Mouse (Mus musculus): Measurements from ENCODE around the gene Rsph6a. TPM values are rescaled to one million over a fixed set of nuclear protein-coding genes. Genes with fewer than 3 reads are reported as not detected.

Rsph6a gene
- polyA plus RNA-seq, 1 experiment from 2014 or later = not detected

DNA sequence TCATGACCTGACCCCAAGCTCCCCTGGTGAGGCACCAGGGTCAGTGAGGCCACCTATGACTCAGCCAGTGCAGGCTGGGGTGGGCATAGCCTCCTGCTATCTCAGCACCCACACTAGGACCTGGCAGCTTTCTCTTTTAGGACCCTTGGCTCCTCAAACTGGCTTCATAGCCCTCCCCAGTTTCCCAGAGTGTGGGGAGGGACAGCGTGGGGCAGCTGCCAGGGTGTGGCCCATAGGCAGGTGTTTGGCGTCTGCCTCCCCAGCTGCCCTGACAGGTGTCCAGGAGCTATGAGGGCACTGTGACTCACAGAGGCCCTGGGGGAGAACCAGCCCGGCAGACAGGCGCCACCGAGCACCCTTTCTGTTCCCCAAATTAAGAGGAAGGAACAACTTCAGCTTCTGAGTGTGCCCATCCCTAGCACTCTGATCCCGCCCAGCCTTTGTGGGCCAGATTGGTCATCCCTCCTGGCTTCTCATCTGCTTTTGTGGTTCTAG is 29.8 kb downstream of the Rsph6a start:
- DNase-seq (ENCODE audit: low spot score) = peak; percentile 54
- H3K36me3 ChIP-seq (ENCODE audit: control insufficient read depth, insufficient read depth, low read length) = peaks cover 23% of the 10 kb centered on the region
- peaks cover 15% of the 10 kb centered on the region for H3K4me1 ChIP-seq (replicated peaks; ENCODE audit: control insufficient read depth, insufficient read depth)
- TF ChIP-seq CTCF (IDR thresholded peaks at IDR 0.05; ENCODE audit: low read depth) (no peak), EP300 (optimal IDR thresholded peaks at IDR 0.05) (no peak)
- peak overlapping the region; percentile 83 for H3K27ac ChIP-seq (replicated peaks)
- H3K9ac ChIP-seq (ENCODE audit: low read length) = peak overlapping the region; percentile 65
- H3K4me3 ChIP-seq (ENCODE audit: low read depth, low read length) = peak overlapping the region; percentile 54
- 0 out of 2 replicates have a peak, but pooled peaks have one; percentile 15 for ATAC-seq (ENCODE audit: low FRiP score, low TSS enrichment)
- H3K9me3 ChIP-seq (ENCODE audit: control insufficient read depth, low read length) = no peaks in the 10 kb centered on the region
- H3K27me3 ChIP-seq (ENCODE audit: control insufficient read depth, insufficient read depth, low read length) = no peaks in the 10 kb centered on the region
- 26% methylated on average over 6 of the region's 6 CpGs for WGBS
- H3K4me2 ChIP-seq (replicated peaks; ENCODE audit: low read depth) = peak overlapping the region; percentile 69

DNA sequence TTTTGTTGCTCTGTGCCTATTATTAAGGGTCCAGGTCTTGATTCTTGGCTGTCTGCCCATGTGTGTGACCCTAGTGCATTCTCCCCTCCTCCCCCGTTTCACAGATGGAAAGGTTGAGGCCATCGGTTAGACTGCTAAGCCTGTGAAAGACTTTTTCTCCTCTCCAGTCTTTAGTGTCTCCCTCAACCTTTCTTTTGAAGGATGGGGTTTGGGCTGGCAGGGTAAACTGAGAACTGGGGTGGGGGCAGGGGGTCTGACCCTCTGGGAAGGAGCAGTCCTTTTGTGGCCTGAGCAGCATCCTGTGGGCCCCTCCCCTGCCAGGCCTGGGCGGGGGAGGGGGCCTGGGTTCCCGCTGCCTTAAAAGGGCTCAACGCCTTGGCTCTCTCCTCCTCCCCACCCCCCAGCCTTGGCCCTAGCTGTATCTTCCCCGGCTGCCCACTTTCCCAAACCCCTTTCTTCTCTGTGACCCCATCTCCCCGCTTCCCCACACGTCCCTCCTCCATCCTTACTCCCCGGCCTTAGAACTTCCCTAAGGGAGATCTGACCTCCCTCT is 30.5 kb downstream of the Rsph6a start:
- H3K27ac ChIP-seq (replicated peaks) = peak overlapping the region; percentile 83
- H3K4me1 ChIP-seq (replicated peaks; ENCODE audit: control insufficient read depth, insufficient read depth) = peaks cover 15% of the 10 kb centered on the region
- no peaks in the 10 kb centered on the region for H3K27me3 ChIP-seq (ENCODE audit: control insufficient read depth, insufficient read depth, low read length)
- no peaks in the 10 kb centered on the region for H3K9me3 ChIP-seq (ENCODE audit: control insufficient read depth, low read length)
- TF ChIP-seq CTCF (IDR thresholded peaks at IDR 0.05; ENCODE audit: low read depth) (no peak), EP300 (optimal IDR thresholded peaks at IDR 0.05) (no peak)
- peak overlapping the region; percentile 54 for H3K4me3 ChIP-seq (ENCODE audit: low read depth, low read length)
- 22% methylated on average over 9 of the region's 9 CpGs for WGBS
- peaks cover 23% of the 10 kb centered on the region for H3K36me3 ChIP-seq (ENCODE audit: control insufficient read depth, insufficient read depth, low read length)
- ATAC-seq (ENCODE audit: low FRiP score, low TSS enrichment) (peak; percentile 27; the same call in 1 of the 2 replicates), DNase-seq (ENCODE audit: low spot score) (no peak)
- peak overlapping the region; percentile 65 for H3K9ac ChIP-seq (ENCODE audit: low read length)
- peak overlapping the region; percentile 69 for H3K4me2 ChIP-seq (replicated peaks; ENCODE audit: low read depth)

DNA sequence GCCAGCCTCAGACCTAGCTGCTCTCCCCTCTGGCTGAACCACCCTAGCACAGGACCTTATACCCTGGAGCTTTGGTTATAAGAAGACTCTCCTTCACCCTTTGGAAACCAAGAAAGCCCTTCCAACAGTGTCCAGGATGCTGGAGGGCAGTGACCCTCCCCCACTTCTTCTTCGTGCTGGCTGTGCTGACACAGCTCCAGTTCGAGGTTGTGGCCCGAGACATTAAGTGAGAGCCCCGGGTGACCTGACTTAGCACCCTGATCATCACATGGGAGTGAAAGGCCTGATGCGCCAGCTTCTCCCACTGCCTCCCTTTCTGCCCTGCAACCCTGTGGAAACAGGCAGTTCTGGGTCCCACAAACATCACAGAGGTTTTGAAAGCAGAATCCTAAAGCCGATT is 31.0 kb downstream of the Rsph6a start:
- H3K9me3 ChIP-seq (ENCODE audit: control insufficient read depth, low read length) = no peaks in the 10 kb centered on the region
- peak overlapping the region; percentile 54 for H3K4me3 ChIP-seq (ENCODE audit: low read depth, low read length)
- no peak for ATAC-seq (ENCODE audit: low FRiP score, low TSS enrichment)
- H3K27ac ChIP-seq (replicated peaks) = peak overlapping the region; percentile 83
- H3K36me3 ChIP-seq (ENCODE audit: control insufficient read depth, insufficient read depth, low read length) = peaks cover 18% of the 10 kb centered on the region
- peak overlapping the region; percentile 65 for H3K9ac ChIP-seq (ENCODE audit: low read length)
- H3K4me1 ChIP-seq (replicated peaks; ENCODE audit: control insufficient read depth, insufficient read depth) = peaks cover 15% of the 10 kb centered on the region
- peak overlapping the region; percentile 69 for H3K4me2 ChIP-seq (replicated peaks; ENCODE audit: low read depth)
- no peak for DNase-seq (ENCODE audit: low spot score)
- 9% methylated on average over 6 of the region's 6 CpGs for WGBS
- TF ChIP-seq CTCF (IDR thresholded peaks at IDR 0.05; ENCODE audit: low read depth) (no peak), EP300 (optimal IDR thresholded peaks at IDR 0.05) (no peak)
- no peaks in the 10 kb centered on the region for H3K27me3 ChIP-seq (ENCODE audit: control insufficient read depth, insufficient read depth, low read length)

DNA sequence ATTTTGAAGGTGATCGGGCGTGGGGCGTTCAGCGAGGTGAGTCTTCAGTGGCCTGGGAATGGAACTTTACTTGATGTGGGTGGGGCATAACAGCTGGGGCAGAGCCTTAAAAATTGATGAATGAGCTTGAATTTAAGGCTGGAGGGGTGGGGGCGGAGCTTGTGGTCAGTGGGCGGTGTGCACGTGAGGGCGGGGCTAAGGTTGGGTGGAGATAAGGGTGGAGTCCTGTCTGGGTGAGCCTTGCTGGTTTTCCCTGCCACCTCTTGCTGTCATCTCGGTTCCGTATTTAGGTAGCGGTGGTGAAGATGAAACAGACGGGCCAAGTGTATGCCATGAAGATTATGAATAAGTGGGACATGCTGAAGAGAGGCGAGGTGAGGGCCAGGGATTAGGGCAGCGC is 31.6 kb downstream of the Rsph6a start:
- Histone ChIP-seq H3K36me3 (ENCODE audit: control insufficient read depth, insufficient read depth, low read length) (peaks cover 16% of the 10 kb centered on the region), H3K27ac (replicated peaks) (peak overlapping the region; percentile 83; the same call in 1 of the 2 replicates), H3K4me3 (ENCODE audit: low read depth, low read length) (peak overlapping the region; percentile 54), H3K27me3 (ENCODE audit: control insufficient read depth, insufficient read depth, low read length) (no peaks in the 10 kb centered on the region), H3K9me3 (ENCODE audit: control insufficient read depth, low read length) (no peaks in the 10 kb centered on the region), H3K4me2 (replicated peaks; ENCODE audit: low read depth) (peak overlapping the region; percentile 69), H3K9ac (ENCODE audit: low read length) (peak overlapping the region; percentile 65; the same call in 1 of the 2 replicates), H3K4me1 (replicated peaks; ENCODE audit: control insufficient read depth, insufficient read depth) (peaks cover 15% of the 10 kb centered on the region)
- DNase-seq (ENCODE audit: low spot score) (peak; percentile 77), ATAC-seq (ENCODE audit: low FRiP score, low TSS enrichment) (peak; percentile 15; the same call in 1 of the 2 replicates)
- TF ChIP-seq CTCF (IDR thresholded peaks at IDR 0.05; ENCODE audit: low read depth) (no peak), EP300 (optimal IDR thresholded peaks at IDR 0.05) (no peak)
- 10% methylated on average over 14 of the region's 14 CpGs for WGBS

DNA sequence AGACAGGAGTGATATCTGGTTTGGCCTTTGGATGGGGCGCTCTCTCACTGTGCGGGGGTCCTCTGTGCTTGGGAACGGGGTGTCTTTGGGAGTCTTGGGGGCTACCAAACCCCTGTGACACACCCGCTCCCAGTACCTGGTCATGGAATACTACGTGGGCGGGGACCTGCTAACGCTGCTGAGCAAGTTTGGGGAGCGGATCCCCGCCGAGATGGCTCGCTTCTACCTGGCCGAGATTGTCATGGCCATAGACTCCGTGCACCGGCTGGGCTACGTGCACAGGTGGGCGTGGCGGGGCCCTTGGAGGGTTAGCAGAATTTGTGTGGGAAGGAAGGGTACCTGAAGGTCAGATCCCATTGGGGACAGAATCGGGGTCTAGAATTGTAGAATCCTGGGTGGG is 32.3 kb downstream of the Rsph6a start:
- Histone ChIP-seq H3K4me3 (ENCODE audit: low read depth, low read length) (no peak overlapping the region), H3K36me3 (ENCODE audit: control insufficient read depth, insufficient read depth, low read length) (peaks cover 14% of the 10 kb centered on the region; the same call in 1 of the 2 replicates), H3K27ac (replicated peaks) (no peak overlapping the region), H3K4me1 (replicated peaks; ENCODE audit: control insufficient read depth, insufficient read depth) (peaks cover 15% of the 10 kb centered on the region), H3K4me2 (replicated peaks; ENCODE audit: low read depth) (peak overlapping the region; percentile 69; the same call in 1 of the 2 replicates), H3K27me3 (ENCODE audit: control insufficient read depth, insufficient read depth, low read length) (no peaks in the 10 kb centered on the region), H3K9ac (ENCODE audit: low read length) (no peak overlapping the region), H3K9me3 (ENCODE audit: control insufficient read depth, low read length) (no peaks in the 10 kb centered on the region)
- DNase-seq (ENCODE audit: low spot score) (no peak), ATAC-seq (ENCODE audit: low FRiP score, low TSS enrichment) (no peak)
- TF ChIP-seq CTCF (IDR thresholded peaks at IDR 0.05; ENCODE audit: low read depth) (no peak), EP300 (optimal IDR thresholded peaks at IDR 0.05) (no peak)
- 68% methylated on average over 18 of the region's 18 CpGs for WGBS

DNA sequence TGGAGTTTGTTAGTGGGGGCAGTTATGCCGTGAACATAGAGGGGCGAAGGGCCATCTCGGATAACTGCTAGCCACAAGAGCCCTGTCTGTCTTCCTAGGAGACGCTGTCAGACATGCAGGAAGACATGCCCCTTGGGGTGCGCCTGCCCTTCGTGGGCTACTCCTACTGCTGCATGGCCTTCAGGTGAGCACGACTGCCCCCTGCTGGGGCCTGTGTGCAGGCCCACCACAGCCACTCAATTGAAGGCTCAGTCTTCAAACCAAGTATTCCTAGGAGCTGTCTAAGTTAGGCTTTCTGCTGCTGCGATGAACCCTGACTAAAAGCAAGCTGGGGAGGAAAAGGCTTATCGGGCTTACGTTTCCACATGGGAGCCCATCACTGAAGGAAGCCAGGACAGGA is 34.3 kb downstream of the Rsph6a start:
- Histone ChIP-seq H3K4me1 (replicated peaks; ENCODE audit: control insufficient read depth, insufficient read depth) (peaks cover 6% of the 10 kb centered on the region; the same call in 1 of the 2 replicates), H3K36me3 (ENCODE audit: control insufficient read depth, insufficient read depth, low read length) (peaks cover 12% of the 10 kb centered on the region; the same call in 1 of the 2 replicates), H3K4me3 (ENCODE audit: low read depth, low read length) (no peak overlapping the region), H3K27me3 (ENCODE audit: control insufficient read depth, insufficient read depth, low read length) (no peaks in the 10 kb centered on the region), H3K9me3 (ENCODE audit: control insufficient read depth, low read length) (no peaks in the 10 kb centered on the region), H3K4me2 (replicated peaks; ENCODE audit: low read depth) (no peak overlapping the region), H3K9ac (ENCODE audit: low read length) (no peak overlapping the region), H3K27ac (replicated peaks) (no peak overlapping the region)
- 44% methylated on average over 10 of the region's 10 CpGs for WGBS
- no peak for ATAC-seq (ENCODE audit: low FRiP score, low TSS enrichment)
- peak; percentile 71 for DNase-seq (ENCODE audit: low spot score)
- peak; percentile 86 for TF ChIP-seq CTCF (IDR thresholded peaks at IDR 0.05; ENCODE audit: low read depth)
- no peak for TF ChIP-seq EP300 (optimal IDR thresholded peaks at IDR 0.05)

All from stomach, postnatal 0 days (tissue).